Mouse (Mus musculus) MEL-GATA-1-ER (cell line): ENCODE results near the gene Tnfrsf25.

Experiments
- DNase-seq: peaks from one replicate; pipeline ENCODE4 v3.0.0-alpha.2; 2012; ENCODE audit warnings: low read depth; ENCODE audit errors: extremely low read depth

Tnfrsf25 gene

DNA sequence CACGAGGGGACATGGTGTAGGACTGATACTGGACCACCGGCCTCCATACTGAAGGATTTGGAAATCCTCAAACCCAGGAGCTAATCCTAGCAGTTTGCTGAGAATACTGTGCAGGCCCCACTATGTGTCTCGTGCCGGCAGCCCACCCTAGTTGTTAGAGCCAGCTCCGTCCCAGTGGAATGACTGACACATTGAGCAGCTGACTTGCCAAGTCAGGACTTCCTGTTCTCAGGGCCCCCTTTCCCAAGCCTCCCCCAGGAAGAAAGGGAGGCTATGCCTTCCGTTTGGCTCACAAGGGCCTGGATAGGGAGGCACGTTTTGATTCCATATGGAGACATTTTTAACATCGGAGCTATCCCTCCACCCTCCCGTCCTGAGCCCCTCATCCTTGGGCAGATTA, 25.5 kb upstream of the Tnfrsf25 start:
- no peak for DNase-seq

DNA sequence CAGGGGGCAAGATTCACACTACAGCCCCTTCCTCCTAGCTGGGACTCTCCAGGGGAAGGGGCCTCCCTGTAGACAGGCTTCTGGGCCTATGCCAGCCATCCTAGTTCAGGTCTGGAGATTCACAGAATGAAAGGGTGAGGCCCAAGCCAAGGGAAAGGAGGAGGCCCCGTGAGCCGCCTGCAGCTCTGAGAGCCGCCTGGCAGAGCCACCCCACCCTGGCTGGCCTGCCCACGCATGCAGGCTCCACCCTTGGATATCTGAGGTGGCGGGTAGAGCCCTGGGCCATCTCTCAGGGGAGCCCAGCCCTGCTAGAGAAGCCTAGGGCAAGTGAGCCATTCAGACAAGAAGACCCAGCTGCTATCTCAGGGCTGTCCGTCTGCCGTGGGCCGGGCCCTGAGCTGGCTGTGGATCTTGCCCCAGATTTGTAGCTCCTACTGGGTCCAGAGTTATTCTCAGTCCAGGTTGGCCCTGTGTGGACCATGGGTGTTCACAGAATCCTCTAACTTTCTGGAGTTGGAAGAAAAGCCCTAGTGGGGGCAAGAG, 22.9 kb upstream of the Tnfrsf25 start:
- no peak for DNase-seq

DNA sequence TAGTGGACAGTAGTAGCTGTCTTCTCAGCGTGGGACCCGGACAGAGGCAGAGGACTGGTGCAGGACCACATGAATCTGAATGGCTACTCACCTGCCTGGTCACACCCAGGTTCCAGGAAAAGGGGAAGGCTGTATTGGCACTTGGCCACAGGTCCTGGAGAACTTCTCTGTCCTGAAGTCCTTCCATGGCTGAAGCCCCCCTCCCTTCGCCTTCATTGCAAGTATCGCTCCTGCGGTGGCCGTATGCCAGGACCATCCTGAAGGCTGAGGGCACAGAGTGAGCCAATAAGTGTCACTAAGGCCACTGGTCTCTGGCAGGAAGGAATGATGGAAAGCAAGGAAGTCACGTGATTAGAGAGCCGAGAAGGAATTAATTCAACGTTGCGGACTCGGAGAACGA, 21.5 kb upstream of the Tnfrsf25 start:
- no peak for DNase-seq

DNA sequence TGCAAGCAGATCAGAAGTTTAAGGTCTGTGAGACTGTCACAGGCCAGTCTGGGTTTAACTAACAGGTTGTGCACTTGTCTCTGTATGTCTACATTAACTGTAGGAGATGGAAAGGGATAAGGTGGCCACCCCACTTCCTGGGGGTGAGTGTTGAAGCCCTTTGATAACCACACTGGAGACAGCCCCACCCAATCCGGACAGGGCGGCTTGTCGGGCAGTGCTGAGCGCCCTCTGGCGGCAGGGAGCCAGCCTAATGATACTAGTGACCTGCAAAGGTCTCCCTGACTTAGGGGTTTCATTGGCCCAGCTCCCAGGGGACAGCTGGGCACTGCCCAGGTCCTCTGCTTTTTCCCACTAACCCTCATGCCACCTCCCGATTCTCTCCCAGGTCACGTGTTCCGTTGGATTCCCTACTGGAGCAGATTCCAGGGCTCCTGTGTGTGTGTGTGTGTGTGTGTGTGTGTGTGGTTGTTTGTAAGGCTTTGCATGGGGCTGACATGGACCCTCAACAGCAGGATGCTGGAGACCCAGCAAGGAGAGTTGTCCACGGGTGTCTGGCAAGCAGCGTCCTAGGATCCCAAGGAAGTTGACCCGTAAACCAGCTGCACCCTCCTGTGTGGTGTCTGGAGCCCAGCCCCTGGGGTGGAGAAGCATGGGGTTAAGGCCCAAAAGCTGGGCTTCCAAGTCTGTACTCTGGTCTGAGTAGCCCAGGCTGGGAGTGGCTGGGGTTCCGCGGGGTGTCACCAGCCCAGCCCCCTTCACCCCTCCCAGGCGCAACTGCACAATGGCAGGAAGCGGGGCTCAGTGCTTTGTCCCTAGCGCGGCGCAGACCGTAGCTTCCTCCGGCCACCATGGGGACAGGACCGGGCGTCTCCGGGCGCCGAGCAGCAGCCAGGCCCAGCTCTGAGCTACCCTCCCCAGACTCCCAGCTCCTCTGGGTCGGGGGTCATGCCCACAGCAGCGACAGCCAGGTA, 19.5 kb upstream of the Tnfrsf25 start:
- DNase-seq: peak; percentile 74

DNA sequence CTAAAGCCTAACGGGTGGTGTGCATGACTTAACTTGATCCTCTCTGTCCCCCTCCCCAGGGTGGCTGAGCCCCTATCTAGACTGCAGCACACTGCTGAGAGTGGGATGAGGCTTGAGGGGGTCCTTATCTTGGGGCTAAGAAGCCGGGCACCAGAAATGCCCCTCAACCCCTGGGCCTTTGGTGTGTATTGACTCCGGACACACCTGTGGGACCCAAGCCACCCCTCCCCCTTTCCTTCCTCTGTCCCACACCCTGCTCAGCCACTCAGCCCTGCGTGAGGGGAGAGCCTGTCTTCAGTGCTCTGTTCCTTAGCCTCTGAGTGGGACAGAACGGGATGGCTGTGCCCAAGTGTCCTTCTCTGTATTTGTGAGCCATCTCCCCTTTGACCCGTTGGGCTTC, 18.8 kb upstream of the Tnfrsf25 start:
- DNase-seq: no peak

DNA sequence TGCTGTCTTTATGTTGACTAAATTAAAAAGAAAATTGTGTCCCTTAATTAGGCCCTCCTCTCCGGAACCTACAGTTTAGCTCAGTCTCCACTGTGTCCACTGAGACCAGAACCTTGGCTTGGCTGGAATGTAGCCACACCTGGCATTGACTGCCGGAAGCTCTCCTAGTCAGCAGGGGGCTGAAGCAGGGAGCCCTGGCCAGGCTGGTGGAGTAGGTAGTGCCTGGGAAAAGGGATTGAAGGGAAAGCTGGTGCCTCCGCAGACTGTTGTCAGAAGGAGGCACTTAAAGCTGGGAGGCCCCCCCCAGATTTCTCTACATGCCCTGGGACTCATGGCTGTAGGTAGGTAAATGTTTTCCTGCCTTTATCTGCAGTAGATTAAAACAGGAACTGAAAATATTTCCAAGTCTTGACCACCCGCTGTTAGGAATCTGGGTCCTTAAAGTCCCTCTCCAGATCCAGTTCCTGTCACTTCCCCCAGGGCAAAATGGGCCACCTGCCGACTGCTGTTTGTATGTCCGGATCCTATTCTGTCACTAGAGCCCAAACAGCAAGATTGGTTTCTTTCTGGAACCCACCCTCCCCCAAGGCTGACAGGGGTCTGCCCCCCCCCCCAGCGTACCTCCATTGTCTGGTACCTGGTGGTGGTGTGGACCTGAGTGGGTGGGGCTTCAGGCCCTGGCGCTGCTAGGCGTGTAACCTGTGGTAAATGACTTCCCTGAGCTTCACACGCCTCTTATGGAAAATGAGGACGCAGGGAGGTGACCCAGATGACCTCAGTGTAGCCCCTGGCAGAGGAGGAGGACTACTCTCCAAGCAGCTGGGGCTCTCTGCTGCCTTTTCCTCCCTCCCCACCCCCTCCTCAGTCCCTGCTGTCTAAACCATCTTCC, 17.6 kb upstream of the Tnfrsf25 start:
- DNase-seq: no peak

DNA sequence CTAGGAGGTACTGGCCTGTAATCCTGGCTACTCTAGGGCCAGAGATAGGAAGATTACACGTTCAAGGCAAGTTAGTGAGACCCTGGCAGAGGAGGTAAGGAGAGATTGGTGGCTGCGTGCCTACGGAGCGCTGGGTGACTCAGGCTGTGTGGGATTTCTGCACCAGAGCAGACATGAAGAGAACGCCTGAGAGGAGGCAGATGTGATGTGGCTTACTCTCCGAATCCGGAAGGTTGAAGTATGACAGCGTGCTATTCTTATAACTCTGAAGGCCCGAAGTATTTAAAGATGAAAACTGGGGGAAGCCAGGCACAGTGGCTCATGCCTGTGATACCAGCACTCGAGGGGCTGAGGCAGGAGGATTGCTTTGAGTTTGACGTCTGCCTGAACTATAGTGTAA, 15.2 kb upstream of the Tnfrsf25 start:
- no peak for DNase-seq

DNA sequence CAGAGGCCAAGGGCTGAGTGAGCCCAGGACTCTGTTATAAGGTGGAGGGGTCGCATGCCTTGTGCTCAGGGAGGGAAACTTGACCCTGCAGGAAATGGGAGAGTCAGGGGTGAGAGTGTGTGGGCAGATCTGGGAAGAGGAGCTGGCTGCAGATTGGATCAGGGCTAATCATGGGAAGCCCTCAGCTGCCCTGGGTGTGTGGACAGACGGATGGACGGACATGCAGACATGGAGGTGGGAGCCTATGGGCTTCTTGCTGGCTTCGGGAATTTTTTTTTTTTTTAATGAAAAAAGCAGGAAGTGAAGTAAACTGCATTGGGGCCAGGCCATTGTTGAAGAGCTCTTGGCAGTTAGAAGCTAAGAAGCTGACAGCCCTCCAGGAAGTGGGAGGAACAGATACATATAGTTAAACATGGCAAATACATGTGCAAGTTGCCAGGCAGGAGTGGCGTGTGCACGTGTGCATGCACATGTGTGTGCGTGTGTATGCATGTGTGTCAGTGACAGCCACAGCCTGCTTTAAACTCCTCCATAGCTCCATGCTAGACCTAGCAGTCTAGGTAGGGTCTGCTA, 14.6 kb upstream of the Tnfrsf25 start:
- no peak for DNase-seq

DNA sequence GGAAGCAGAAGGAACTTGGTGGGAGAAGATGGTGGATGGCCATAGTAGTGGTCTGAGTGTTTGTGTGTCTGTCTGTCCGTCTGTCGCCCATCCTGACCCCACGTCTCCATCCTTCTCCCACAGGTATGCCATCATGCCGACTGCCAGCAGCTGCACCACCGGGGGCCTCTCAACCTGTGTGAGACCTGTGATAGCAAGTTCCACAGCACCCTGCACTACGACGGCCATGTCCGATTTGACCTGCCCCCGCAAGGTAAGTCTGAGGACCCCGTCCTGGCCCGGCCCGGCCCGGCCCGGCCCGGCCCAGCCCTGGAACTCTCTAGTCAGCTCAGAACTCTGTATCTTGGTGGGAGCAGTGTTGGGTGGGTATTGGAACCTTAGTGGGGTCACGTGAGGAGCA, 13.8 kb upstream of the Tnfrsf25 start:
- no peak for DNase-seq

DNA sequence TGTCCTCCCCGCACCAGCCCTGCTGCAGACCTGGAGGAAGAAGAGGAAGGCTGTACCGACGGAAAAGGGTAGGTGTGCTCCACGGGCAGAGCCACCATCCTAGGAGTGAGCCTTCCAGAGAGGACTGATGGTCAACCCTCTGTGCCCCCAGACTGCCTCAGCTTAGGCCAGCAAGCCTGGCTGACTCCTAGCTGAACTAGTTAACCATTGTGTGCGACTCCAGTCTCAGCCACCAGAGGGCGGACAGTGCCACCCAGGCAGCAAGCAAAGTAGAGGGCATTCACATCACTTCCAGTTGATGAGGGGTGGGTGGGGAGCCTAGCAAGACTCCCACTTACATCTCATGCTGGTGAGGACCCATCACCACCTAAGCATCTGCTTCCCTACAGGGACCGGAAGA, 12.7 kb upstream of the Tnfrsf25 start:
- DNase-seq: no peak

DNA sequence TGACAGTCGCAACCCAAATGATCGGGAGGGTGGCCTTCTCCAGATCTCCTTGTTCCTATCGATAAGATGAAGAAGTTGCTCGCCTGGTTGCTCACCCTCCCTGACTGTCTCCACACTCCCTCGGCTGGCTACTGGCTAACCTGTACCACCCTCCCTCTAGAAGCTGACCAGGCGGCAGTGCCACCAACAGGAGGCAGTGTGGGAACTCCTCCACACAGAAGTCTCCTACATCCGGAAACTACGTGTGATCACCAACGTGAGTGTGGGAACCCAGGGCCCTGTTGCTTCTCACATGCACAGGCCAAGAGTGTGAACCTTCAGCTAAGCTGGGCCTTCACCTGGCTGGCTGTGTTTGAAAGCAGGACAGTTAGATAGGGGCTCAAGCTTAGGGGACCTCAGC, 9.0 kb upstream of the Tnfrsf25 start:
- DNase-seq: no peak

DNA sequence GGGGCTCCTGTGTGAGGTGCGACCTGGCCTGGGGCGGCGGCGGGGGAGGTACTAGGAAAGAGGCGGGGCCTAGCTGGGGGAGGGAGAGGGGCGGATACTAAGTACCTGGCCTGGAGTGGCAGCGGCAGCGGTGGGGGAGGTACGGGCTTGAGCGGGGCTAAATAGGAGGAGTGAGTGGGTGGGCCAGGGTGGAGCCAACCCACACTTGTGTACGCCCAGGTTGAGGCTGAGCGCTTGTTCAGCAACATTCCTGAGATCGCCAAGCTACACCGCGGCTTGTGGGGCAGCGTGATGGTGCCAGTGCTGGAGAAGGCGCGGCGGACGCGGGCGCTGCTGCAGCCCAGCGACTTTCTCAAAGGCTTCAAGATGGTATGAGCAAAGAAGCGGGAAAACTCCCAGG, 8.2 kb upstream of the Tnfrsf25 start:
- DNase-seq: no peak

DNA sequence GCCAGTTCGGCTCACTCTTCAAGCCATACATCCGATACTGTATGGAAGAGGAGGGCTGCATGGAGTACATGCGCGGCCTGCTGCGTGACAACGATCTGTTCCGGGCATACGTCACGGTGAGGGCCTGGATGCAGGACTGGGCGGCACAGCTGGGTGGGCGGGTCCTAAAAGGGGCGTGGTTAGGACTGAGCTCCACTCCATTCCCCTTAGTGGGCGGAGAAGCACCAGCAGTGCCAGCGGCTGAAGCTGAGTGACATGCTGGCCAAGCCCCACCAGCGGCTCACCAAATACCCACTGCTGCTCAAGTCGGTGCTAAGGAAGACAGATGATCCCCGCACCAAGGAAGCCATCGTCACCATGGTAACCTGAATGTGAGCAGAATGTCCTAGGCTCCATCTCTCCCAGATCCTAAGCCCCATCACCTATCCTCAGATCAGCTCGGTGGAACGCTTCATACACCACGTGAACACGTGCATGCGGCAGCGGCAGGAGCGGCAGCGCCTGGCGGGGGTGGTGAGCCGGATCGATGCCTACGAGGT, 7.7 kb upstream of the Tnfrsf25 start:
- no peak for DNase-seq

DNA sequence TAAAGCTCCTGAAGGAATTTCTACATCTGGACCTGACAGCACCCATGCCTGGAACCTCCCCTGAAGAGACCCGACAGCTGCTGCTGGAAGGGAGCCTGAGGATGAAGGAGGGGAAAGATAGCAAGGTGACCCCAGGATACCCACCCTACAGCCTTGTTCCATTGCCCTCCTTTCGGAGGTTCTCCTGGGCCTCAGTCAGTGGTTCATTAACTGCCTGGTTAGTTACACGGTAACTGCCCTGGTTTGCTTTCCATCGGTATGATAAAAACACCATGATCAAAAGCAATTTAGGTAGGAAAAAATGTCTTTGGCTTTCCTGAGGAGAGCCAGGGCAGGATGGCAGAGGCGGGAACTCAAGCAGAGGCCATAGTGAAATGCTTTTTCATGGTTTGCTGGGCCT, 7.1 kb upstream of the Tnfrsf25 start:
- DNase-seq: no peak

DNA sequence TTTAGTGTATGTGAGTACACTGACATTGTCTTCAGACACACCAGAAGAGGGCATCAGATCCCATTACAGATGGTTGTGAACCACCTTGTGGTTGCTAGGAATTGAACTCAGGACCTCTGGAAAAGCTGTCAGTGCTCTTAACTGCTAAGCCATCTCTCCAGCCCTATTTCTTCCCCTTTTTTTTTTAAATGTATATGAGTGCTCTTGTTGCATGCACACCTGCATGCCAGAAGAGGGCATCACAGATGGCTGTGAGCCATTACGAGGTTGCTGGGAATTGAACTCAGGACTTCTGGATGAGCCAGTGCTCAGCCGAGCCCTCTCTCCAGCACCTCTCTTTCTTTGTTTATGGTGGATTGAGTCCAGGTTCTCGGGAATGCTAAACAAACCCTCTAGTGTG, 6.2 kb upstream of the Tnfrsf25 start:
- DNase-seq: peak; percentile 35

DNA sequence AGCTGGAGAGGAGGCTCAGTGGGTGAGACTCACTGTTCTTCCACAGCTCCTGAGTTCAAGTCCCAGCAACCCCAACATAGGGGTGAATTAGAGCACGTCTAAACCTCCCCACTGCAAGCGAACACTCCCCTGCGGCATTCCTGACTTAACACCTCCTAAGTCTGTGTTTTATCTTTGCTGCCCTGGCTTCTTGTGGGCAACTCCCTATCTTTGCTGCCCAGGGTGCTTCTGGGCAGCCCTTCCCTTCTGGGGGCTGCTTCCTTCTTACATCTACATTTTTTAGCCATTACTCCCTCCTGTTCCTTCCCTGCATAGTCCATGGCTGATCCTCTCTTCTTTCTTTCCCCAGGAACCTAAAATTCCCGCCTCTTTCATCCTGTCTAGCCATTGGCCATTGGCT, 5.0 kb upstream of the Tnfrsf25 start:
- peak; percentile 64 for DNase-seq

DNA sequence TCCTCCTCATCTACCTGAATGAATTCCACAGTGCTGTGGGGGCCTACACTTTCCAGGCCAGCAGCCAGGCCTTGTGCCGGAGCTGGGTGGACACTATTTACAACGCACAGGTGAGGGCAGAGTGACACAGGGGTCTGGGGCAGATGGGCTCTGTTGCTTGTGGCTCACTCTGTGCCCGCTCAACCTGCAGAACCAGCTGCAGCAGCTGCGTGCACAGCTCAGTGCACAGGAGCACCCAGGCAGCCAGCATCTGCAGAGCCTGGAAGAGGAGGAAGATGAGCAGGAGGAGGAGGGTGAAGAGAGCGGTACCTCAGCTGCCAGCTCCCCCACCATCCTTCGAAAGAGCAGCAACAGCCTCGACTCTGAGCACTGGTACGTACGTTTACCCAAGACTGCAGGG, 3.4 kb upstream of the Tnfrsf25 start:
- DNase-seq: no peak

DNA sequence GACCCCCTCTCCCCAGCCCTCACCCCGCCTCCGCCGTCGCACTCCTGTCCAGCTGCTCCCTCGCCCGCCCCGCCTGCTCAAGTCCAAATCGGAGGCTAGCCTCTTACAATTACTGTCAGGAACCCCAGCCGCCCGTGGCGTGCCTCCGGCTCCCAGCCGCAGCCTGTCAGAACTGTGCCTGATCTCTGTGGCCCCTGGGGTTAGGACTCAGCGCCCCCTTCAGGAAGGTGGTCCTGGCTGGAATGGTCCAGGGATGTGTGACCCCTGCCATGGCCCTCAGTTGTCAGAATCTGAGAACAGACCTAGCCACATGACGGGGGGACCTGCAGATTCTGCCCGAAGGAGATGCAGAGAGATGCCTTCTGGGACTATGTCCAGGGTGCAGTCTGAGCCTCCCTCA, 1.7 kb upstream of the Tnfrsf25 start:
- no peak for DNase-seq

DNA sequence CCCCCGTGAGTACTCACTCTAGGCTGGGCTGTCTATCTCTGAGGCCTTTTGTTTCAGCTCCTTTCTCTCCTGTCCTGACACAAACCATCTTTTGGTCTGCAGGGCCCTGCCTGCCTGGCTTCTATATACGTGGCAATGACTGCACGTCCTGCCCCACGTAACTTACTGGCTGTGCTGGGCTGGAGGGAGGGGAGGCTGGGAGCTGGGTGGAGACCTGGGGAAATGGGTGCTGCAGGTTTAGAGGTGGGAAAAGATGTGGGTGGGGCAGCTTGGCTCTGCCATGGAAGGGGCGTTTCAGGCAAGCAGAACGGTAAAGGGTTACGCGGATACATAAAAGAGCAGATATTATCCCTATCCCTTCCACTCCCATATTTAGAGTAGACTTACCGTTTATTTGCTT, 1.8 kb downstream of the Tnfrsf25 start:
- no peak for DNase-seq

DNA sequence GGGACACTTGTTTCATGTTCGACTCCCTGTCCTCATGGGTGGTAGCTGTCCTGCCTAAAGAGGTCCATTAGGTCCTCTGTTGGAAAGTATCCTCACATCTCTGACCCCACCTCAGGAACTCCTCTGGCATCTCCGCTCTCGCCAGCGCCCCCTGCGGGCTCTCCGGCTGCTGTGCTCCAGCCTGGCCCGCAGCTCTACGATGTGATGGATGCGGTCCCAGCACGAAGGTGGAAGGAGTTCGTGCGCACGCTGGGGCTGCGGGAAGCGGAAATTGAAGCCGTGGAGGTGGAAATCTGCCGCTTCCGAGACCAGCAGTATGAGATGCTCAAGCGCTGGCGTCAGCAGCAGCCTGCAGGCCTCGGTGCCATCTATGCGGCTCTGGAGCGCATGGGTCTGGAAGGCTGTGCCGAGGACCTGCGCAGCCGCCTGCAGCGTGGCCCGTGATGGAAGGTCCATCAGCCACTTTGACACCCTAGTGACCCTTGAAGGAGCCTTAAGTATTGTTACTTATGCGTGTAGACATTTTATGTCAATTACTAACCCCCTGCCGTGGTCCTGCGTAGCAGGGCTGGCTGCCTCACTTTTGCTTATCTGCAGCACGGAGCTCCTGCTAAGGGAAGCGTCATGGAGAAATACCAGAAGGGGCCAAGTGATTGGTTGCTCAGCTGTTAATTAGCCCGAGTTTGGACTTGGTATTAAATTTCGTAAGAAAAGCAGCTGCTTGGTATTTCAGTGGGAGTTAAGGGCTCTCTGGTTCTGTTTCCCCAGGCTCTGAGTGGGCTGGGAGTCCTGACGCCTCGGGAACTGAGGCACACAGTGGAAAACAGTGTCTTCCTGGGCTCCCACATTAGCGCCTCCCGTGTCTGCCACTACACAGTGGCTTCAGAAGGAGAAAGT, 3.9 kb downstream of the Tnfrsf25 start:
- DNase-seq: no peak
